Mouse (Mus musculus) heart, embryonic 14.5 days (tissue): Measurements from ENCODE around the gene Klk8. TPM values are rescaled to one million over a fixed set of nuclear protein-coding genes. Genes with fewer than 3 reads are reported as not detected.

Source experiments
- ATAC-seq: fragments of 200-750 bp; cut with Nextera tagmentation; 2 replicates; pipeline ENCODE4 v1.8.0; 2017; ENCODE audit warnings: low read depth, moderate TSS enrichment; ENCODE audit not compliant: insufficient number of reproducible peaks, insufficient read depth, low FRiP score
- H3K27ac ChIP-seq, 2 experiments: fragments of 200-500 bp in 1 of 2; fragments of 300-500 bp in 1 of 2; sonication (generic) in 1 of 2; replicated peaks in 1 of 2; 2 replicates each; pipeline ENCODE4 v1.5.1; 2012 to 2014; ENCODE audit warnings: low read depth in 2 of 2, low read length in 2 of 2, control low read depth in 1 of 2, mild to moderate bottlenecking in 1 of 2, mixed read lengths in 1 of 2; ENCODE audit not compliant: control insufficient read depth in 1 of 2, insufficient read depth in 1 of 2
- H3K27me3 ChIP-seq: fragments of 300-500 bp; sonication (generic); 2 replicates; pipeline ENCODE4 v1.6.1; 2014; ENCODE audit warnings: mild to moderate bottlenecking, low read length, control low read depth; ENCODE audit not compliant: control insufficient read depth, insufficient read depth
- H3K36me3 ChIP-seq: fragments of 300-500 bp; sonication (generic); 2 replicates; pipeline ENCODE4 v1.6.1; 2014; ENCODE audit warnings: mild to moderate bottlenecking, control low read depth, low read length, mixed read lengths; ENCODE audit not compliant: control insufficient read depth, insufficient read depth
- H3K4me1 ChIP-seq, 2 experiments: fragments of 200-500 bp in 1 of 2; fragments of 300-500 bp in 1 of 2; sonication (generic) in 1 of 2; 2 replicates each; pipeline ENCODE4 v1.6.1; 2012 to 2014; ENCODE audit warnings: low read length in 2 of 2, control low read depth in 1 of 2, mixed read lengths in 1 of 2; ENCODE audit not compliant: control insufficient read depth in 2 of 2, insufficient read depth in 2 of 2
- H3K4me2 ChIP-seq: fragments of 300-500 bp; sonication (generic); 2 replicates; pipeline ENCODE4 v1.6.1; 2014; ENCODE audit warnings: mild to moderate bottlenecking, low read length
- H3K4me3 ChIP-seq, 2 experiments: fragments of 200-500 bp in 1 of 2; fragments of 300-500 bp in 1 of 2; sonication (generic) in 1 of 2; 2 replicates each; pipeline ENCODE4 v1.5.1; 2012 to 2014; ENCODE audit warnings: low read length in 2 of 2, mild to moderate bottlenecking in 2 of 2, control low read depth in 1 of 2, low read depth in 1 of 2, moderate library complexity in 1 of 2; ENCODE audit not compliant: control insufficient read depth in 1 of 2, insufficient read depth in 1 of 2
- H3K9ac ChIP-seq: fragments of 300-500 bp; sonication (generic); 2 replicates; pipeline ENCODE4 v1.6.1; 2014; ENCODE audit warnings: mild to moderate bottlenecking, low read length
- H3K9me3 ChIP-seq: fragments of 300-500 bp; sonication (generic); 2 replicates; pipeline ENCODE4 v1.6.1; 2016; ENCODE audit warnings: low read length, control low read depth; ENCODE audit not compliant: control insufficient read depth
- WGBS: fragments of 180-500 bp; shearing (Covaris S2); extraction: QIAGEN DNeasy Blood & Tissue Kit; methylation state at CpG from one replicate; pipeline ENCODE4 v1.1.7; 2014; 5-methylcytosine and 5-hydroxymethylcytosine counted together
- polyA plus RNA-seq: library from polyadenylated mRNA; unstranded; fragments of >200 nt; fragmentation: Nextera tagmentation; extraction: Ambion mirVana; gene quantifications from 2 replicates; pipeline ENCODE4 v1.2.1, GENCODE M21; 2014

The Klk8 gene
- polyA plus RNA-seq, 1 experiment from 2014 or later: 24.2 TPM

DNA sequence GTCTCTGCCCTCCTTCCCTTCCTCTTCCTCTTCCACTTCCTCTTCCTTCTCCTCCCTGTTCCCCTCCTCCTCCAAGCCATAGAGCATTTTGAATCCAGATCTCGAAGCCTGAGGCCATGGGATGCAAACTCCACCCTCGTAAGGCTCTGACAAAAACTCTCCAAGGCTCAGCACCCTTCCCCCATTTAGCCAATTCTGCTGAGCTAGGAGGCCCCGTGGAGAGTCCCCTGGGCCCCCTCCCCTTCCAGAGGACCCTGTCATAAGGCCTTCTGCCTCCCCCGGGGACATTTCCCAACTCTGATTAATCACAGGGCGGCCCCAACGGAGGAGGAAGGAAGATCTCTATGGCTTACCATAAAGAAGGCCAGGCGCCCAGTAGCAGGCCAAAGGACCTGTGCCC, 5.8 kb upstream of the Klk8 start, which contains the start of gene Klk9:
Gene Klk9 (plus strand): TSS at position 301 of the 400 bp plus-strand sequence.
- WGBS: 66% methylated on average over 7 of the region's 7 CpGs
- peaks cover 4 to 7% of the 10 kb centered on the region in 2 experiments; a peak in 2 of 4 replicates for H3K4me1 ChIP-seq

DNA sequence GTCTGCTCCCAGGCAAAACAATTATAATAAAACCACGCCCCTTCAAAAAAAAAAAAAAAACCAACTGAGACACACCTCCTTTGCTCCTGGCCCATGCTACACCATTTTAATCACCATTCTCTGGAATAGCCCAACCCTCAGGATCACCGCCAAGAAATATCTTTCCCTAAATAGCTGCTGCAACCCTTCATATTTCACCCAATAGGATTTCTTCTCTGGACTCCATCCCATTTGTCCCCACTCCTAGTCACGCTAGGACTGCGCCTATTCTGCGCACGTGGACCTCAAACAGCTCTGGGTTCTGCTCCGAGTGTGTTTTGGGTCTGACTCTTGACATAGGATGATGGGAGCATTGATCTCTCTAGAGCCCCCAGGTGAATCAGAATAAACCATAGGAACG, 1.0 kb upstream of the Klk8 start:
- peak overlapping the region; percentile 57 to 64 for H3K4me3 ChIP-seq
- H3K4me2 ChIP-seq: peak overlapping the region; percentile 83
- peaks cover 9 to 11% of the 10 kb centered on the region in 2 experiments; a peak in 2 of 4 replicates for H3K4me1 ChIP-seq
- H3K27ac ChIP-seq: no peak overlapping the region
- 8% methylated on average over 8 of the region's 8 CpGs for WGBS
- no peaks in the 10 kb centered on the region for H3K9me3 ChIP-seq
- no peak overlapping the region for H3K9ac ChIP-seq
- peaks cover 28% of the 10 kb centered on the region for H3K27me3 ChIP-seq
- no peaks in the 10 kb centered on the region for H3K36me3 ChIP-seq
- ATAC-seq: no peak; the same call in 1 of the 2 replicates

More for the DNA sequence above, 5.8 kb upstream of the Klk8 start, which contains the start of gene Klk9:
- Histone ChIP-seq H3K27me3 (peaks cover 11% of the 10 kb centered on the region), H3K9me3 (no peaks in the 10 kb centered on the region), H3K36me3 (no peaks in the 10 kb centered on the region), H3K4me2 (no peak within 1 kb of the TSS), H3K4me3 (no peak within 1 kb of the TSS), H3K27ac (no peak within 1 kb of the TSS), H3K9ac (no peak within 1 kb of the TSS)
- ATAC-seq: no peak

DNA sequence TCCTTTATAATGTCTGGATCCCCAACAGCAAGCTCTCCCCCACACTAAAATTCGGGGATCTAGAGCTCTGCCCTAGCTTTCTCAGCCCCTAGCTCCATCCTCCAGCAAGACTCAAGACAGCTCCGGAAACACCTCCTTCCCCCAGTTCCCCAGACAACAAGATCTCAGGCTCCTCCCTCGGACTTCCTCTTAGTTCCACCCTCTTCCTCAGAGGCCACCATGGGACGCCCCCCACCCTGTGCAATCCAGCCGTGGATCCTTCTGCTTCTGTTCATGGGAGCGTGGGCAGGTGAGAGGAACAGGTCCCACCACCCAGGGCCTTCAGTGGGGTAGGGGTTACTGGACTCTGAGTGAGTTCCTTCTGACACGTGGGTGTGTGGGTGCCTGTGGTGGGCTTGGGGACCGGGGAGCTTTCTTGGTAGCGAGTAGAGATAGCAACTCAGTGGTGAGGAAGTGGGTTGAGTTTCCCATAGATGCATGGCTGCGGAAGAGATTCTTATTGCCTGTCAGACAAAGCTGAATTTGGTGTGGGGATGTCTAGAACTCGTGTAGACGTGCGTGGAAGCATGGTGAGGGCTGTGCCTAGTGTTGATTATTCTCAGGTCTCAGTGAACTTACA, 576 bp downstream of the Klk8 start:
- Histone ChIP-seq H3K4me1 (peaks cover 9 to 11% of the 10 kb centered on the region in 2 experiments; a peak in 2 of 4 replicates), H3K9ac (peak overlapping the region; percentile 51; the same call in 1 of the 2 replicates), H3K27me3 (peaks cover 28% of the 10 kb centered on the region), H3K36me3 (no peaks in the 10 kb centered on the region), H3K4me3 (peak overlapping the region; percentile 57 to 64), H3K27ac (no peak overlapping the region), H3K9me3 (no peaks in the 10 kb centered on the region), H3K4me2 (peak overlapping the region; percentile 83)
- WGBS: 32% methylated on average over 13 of the region's 13 CpGs
- 0 out of 2 replicates have a peak, but pooled peaks have one; percentile 18 for ATAC-seq

DNA sequence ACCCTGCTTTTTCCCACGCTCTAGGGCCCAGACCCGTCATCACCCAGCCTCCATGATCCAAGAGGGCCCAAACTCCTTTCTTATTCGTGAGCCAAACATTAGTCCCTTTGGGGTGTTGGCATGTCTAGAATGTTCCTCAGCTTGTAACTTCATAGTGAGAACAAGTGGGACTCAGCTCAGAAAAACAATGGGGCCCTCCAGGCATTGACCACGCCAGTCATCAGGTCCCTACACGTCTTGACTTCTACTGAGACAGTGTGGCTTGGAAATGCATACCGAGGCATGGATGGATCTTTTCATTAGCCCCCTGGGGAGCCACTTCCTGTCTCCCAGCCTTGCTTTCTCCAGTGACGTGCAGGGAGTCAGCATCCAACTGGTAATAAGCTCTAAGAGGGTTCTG, 2.5 kb downstream of the Klk8 start:
- Histone ChIP-seq H3K4me2 (no peak overlapping the region), H3K36me3 (no peaks in the 10 kb centered on the region), H3K4me1 (peaks cover 9 to 11% of the 10 kb centered on the region in 2 experiments; a peak in 2 of 4 replicates), H3K9ac (no peak overlapping the region), H3K27ac (no peak overlapping the region), H3K4me3 (no peak overlapping the region), H3K27me3 (peaks cover 28% of the 10 kb centered on the region), H3K9me3 (no peaks in the 10 kb centered on the region)
- 73% methylated on average over 7 of the region's 7 CpGs for WGBS
- no peak for ATAC-seq

DNA sequence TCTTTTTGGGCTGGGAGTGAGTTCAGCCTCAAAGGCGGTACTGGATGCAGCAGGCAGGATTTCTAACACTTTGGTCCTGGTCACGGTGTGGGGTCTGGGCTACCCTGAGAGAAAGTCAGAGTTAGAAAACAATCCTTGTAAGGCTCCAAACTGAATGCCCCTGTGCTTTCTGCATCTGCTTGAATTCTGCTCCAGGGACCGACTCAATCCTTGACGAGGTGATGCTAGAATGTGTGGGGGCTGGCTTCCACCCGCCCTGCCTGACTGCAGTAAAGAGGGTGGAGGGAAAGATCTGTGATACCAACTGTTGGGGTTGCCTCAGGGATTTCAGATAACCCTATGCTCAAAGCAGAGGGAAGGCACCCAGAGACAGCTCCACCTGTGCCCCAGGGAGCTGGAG, 13.6 kb downstream of the Klk8 start, which contains the start of gene Klk7:
Gene Klk7 (plus strand): TSS at position 301 of the 400 bp plus-strand sequence.
- Histone ChIP-seq H3K4me2 (no peak within 1 kb of the TSS), H3K4me1 (no peaks in the 10 kb centered on the region), H3K27me3 (no peaks in the 10 kb centered on the region), H3K9me3 (no peaks in the 10 kb centered on the region), H3K36me3 (no peaks in the 10 kb centered on the region), H3K27ac (no peak within 1 kb of the TSS), H3K4me3 (no peak within 1 kb of the TSS), H3K9ac (no peak within 1 kb of the TSS)
- no peak for ATAC-seq
- WGBS: 36% methylated on average over 5 of the region's 5 CpGs

DNA sequence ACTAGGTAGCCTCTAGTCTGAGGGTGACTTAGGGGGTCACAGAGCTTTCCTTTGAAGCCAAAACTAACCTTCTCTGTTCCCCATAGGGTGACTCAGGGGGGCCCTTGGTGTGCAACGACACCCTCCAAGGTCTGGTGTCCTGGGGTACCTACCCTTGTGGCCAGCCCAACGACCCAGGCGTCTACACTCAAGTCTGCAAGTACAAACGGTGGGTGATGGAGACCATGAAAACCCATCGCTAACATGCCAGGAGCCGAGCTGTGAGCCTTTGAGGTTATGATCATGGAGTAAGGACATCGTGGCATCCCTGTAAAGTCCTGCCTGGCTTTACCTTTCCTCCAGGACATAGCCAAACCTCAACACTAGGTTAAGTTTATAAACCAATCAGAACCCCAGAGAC, 17.8 kb downstream of the Klk8 start:
- no peak overlapping the region for H3K4me3 ChIP-seq
- no peak overlapping the region for H3K9ac ChIP-seq
- no peak for ATAC-seq
- no peak overlapping the region for H3K27ac ChIP-seq
- no peaks in the 10 kb centered on the region for H3K27me3 ChIP-seq
- WGBS: 74% methylated on average over 7 of the region's 7 CpGs
- H3K36me3 ChIP-seq: no peaks in the 10 kb centered on the region
- no peaks in the 10 kb centered on the region for H3K9me3 ChIP-seq
- no peaks in the 10 kb centered on the region for H3K4me1 ChIP-seq
- H3K4me2 ChIP-seq: no peak overlapping the region

DNA sequence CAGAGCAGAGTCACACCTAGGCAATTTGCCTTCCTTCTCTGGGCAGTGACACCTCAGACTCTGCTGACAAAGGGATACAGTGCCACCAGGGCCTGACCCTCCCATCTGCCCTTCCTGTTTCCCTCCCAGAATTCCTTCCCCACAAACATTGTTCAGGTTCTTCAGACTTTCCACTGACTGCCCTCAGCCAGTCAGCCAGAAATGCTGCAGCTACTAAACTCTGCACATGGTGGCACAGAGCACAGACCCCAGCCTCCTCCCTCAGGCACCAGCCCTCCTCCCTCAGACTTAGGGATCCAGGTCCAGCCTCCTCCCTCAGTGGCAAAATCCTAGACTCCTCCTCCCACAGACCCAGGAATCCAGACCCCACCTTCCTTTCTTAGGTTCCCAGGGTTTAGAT, 19.4 kb downstream of the Klk8 start:
- ATAC-seq: no peak
- Histone ChIP-seq H3K4me2 (no peak overlapping the region), H3K4me3 (no peak overlapping the region), H3K27ac (no peak overlapping the region), H3K9me3 (no peaks in the 10 kb centered on the region), H3K36me3 (no peaks in the 10 kb centered on the region), H3K27me3 (no peaks in the 10 kb centered on the region), H3K9ac (no peak overlapping the region), H3K4me1 (no peaks in the 10 kb centered on the region)

DNA sequence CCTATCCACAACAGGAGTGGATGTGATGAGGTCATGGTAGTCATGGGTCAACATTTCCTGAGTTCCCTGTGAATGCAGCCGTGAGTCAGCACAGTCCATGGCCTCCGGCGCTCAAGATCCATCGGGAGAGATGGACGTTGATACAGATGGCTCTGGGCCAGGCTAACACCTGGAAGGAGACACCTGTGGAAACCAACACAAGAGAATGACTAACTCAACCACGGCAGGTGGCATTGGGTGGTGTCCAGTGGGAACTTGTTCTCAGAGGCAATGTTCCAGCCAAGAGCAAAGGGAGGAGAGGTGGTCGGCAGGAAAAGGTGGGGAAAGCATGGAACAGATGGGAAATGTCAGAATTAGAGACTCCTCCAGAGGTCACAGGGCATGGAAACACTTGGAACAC, 24.2 kb downstream of the Klk8 start:
- Histone ChIP-seq H3K27ac (no peak overlapping the region), H3K4me1 (no peaks in the 10 kb centered on the region), H3K9ac (no peak overlapping the region), H3K9me3 (no peaks in the 10 kb centered on the region), H3K27me3 (no peaks in the 10 kb centered on the region), H3K4me3 (no peak overlapping the region), H3K4me2 (no peak overlapping the region), H3K36me3 (no peaks in the 10 kb centered on the region)
- ATAC-seq: no peak
- 73% methylated on average over 7 of the region's 7 CpGs for WGBS
